Mouse (Mus musculus): ENCODE measurements at regions not wholly inside any gene's neighbourhood (a gene's known extent, or its start where the extent isn't known, plus 50 kb on each side); places are given as distances from the start of the nearest gene placed in this dataset.

- H3K4me3 ChIP-seq (ENCODE audit: low read length), result peak overlapping the region; percentile 64
- ATAC-seq (ENCODE audit: low FRiP score, low TSS enrichment), result peak; percentile 94
- no peaks in the 10 kb centered on the region for H3K27me3 ChIP-seq (ENCODE audit: insufficient read depth, low read length)
- under 1% methylated on average over 73 of the region's 80 CpGs for whole genome bisulfite sequencing
- no peaks in the 10 kb centered on the region for H3K36me3 ChIP-seq (ENCODE audit: insufficient read depth, low read length)
- H3K9me3 ChIP-seq (ENCODE audit: low read length), result no peaks in the 10 kb centered on the region
- H3K9ac ChIP-seq (replicated peaks; ENCODE audit: low read length), result peak overlapping the region; percentile 81
- H3K27ac ChIP-seq (ENCODE audit: low read length), result peak overlapping the region; percentile 76; the same call in 1 of the 2 replicates
- peaks cover 13% of the 10 kb centered on the region for H3K4me1 ChIP-seq (ENCODE audit: insufficient read depth, low read length)
- peak overlapping the region; percentile 95 for H3K4me2 ChIP-seq (replicated peaks; ENCODE audit: low read depth, low read length)
Measured at GRCm38 (mm10) chr6:51270216-51271127, 162.0 kb upstream of the Nfe2l3 start.

GRCm38 (mm10) chr6:51271128-51271480 lies 161.4 kb upstream of the Nfe2l3 start:
- peak overlapping the region; percentile 54; the same call in 1 of the 2 replicates for H3K27ac ChIP-seq (ENCODE audit: low read length)
- ATAC-seq (ENCODE audit: low FRiP score, low TSS enrichment), result peak; percentile 90
- H3K27me3 ChIP-seq (ENCODE audit: insufficient read depth, low read length), result no peaks in the 10 kb centered on the region
- WGBS, result 1% methylated on average over 17 of the region's 17 CpGs
- peak overlapping the region; percentile 64 for H3K4me3 ChIP-seq (ENCODE audit: low read length)
- peaks cover 13% of the 10 kb centered on the region for H3K4me1 ChIP-seq (ENCODE audit: insufficient read depth, low read length)
- peak overlapping the region; percentile 81 for H3K9ac ChIP-seq (replicated peaks; ENCODE audit: low read length)
- no peaks in the 10 kb centered on the region for H3K36me3 ChIP-seq (ENCODE audit: insufficient read depth, low read length)
- H3K9me3 ChIP-seq (ENCODE audit: low read length), result no peaks in the 10 kb centered on the region
- H3K4me2 ChIP-seq (replicated peaks; ENCODE audit: low read depth, low read length), result peak overlapping the region; percentile 95

GRCm38 (mm10) chr6:51272136-51272736 lies 160.2 kb upstream of the Nfe2l3 start:
- no peaks in the 10 kb centered on the region for H3K9me3 ChIP-seq (ENCODE audit: low read length)
- H3K4me3 ChIP-seq (ENCODE audit: low read length), result no peak overlapping the region
- no peak for ATAC-seq (ENCODE audit: low FRiP score, low TSS enrichment)
- no peak overlapping the region for H3K27ac ChIP-seq (ENCODE audit: low read length)
- H3K27me3 ChIP-seq (ENCODE audit: insufficient read depth, low read length), result no peaks in the 10 kb centered on the region
- WGBS, result 84% methylated on average over 19 of the region's 19 CpGs
- H3K36me3 ChIP-seq (ENCODE audit: insufficient read depth, low read length), result no peaks in the 10 kb centered on the region
- peaks cover 13% of the 10 kb centered on the region for H3K4me1 ChIP-seq (ENCODE audit: insufficient read depth, low read length)
- H3K9ac ChIP-seq (replicated peaks; ENCODE audit: low read length), result no peak overlapping the region
- H3K4me2 ChIP-seq (replicated peaks; ENCODE audit: low read depth, low read length), result no peak overlapping the region

GRCm38 (mm10) chr6:51279491-51279890 lies 153.0 kb upstream of the Nfe2l3 start:
- Histone ChIP-seq H3K9me3 (ENCODE audit: low read length) (no peaks in the 10 kb centered on the region), H3K4me2 (replicated peaks; ENCODE audit: low read depth, low read length) (no peak overlapping the region), H3K27me3 (ENCODE audit: insufficient read depth, low read length) (no peaks in the 10 kb centered on the region), H3K4me3 (ENCODE audit: low read length) (no peak overlapping the region), H3K4me1 (ENCODE audit: insufficient read depth, low read length) (no peaks in the 10 kb centered on the region; the same call in 1 of the 2 replicates), H3K36me3 (ENCODE audit: insufficient read depth, low read length) (no peaks in the 10 kb centered on the region), H3K27ac (ENCODE audit: low read length) (no peak overlapping the region), H3K9ac (replicated peaks; ENCODE audit: low read length) (no peak overlapping the region)
- no peak for ATAC-seq (ENCODE audit: low FRiP score, low TSS enrichment)
- WGBS, result 78% methylated on average over 10 of the region's 10 CpGs

GRCm38 (mm10) chr6:51280231-51280630 lies 152.2 kb upstream of the Nfe2l3 start:
- WGBS, result 57% methylated on average over 7 of the region's 7 CpGs
- Histone ChIP-seq H3K4me3 (ENCODE audit: low read length) (no peak overlapping the region), H3K9ac (replicated peaks; ENCODE audit: low read length) (no peak overlapping the region), H3K27ac (ENCODE audit: low read length) (no peak overlapping the region), H3K27me3 (ENCODE audit: insufficient read depth, low read length) (no peaks in the 10 kb centered on the region), H3K4me2 (replicated peaks; ENCODE audit: low read depth, low read length) (no peak overlapping the region), H3K4me1 (ENCODE audit: insufficient read depth, low read length) (no peaks in the 10 kb centered on the region; the same call in 1 of the 2 replicates), H3K9me3 (ENCODE audit: low read length) (no peaks in the 10 kb centered on the region), H3K36me3 (ENCODE audit: insufficient read depth, low read length) (no peaks in the 10 kb centered on the region)
- no peak for ATAC-seq (ENCODE audit: low FRiP score, low TSS enrichment)

- Histone ChIP-seq H3K27ac (ENCODE audit: low read length) (no peak overlapping the region), H3K27me3 (ENCODE audit: insufficient read depth, low read length) (no peaks in the 10 kb centered on the region), H3K4me2 (replicated peaks; ENCODE audit: low read depth, low read length) (no peak overlapping the region), H3K9ac (replicated peaks; ENCODE audit: low read length) (no peak overlapping the region), H3K36me3 (ENCODE audit: insufficient read depth, low read length) (no peaks in the 10 kb centered on the region), H3K4me1 (ENCODE audit: insufficient read depth, low read length) (no peaks in the 10 kb centered on the region; the same call in 1 of the 2 replicates), H3K9me3 (ENCODE audit: low read length) (no peaks in the 10 kb centered on the region), H3K4me3 (ENCODE audit: low read length) (no peak overlapping the region)
- WGBS, result 71% methylated on average over 11 of the region's 11 CpGs
- no peak for ATAC-seq (ENCODE audit: low FRiP score, low TSS enrichment)
Measured at GRCm38 (mm10) chr6:51283916-51284706, 148.4 kb upstream of the Nfe2l3 start.

GRCm38 (mm10) chr6:51284881-51285280 lies 147.6 kb upstream of the Nfe2l3 start:
- Histone ChIP-seq H3K4me2 (replicated peaks; ENCODE audit: low read depth, low read length) (no peak overlapping the region), H3K9me3 (ENCODE audit: low read length) (no peaks in the 10 kb centered on the region), H3K27me3 (ENCODE audit: insufficient read depth, low read length) (no peaks in the 10 kb centered on the region), H3K27ac (ENCODE audit: low read length) (no peak overlapping the region), H3K9ac (replicated peaks; ENCODE audit: low read length) (no peak overlapping the region), H3K4me1 (ENCODE audit: insufficient read depth, low read length) (no peaks in the 10 kb centered on the region; the same call in 1 of the 2 replicates), H3K36me3 (ENCODE audit: insufficient read depth, low read length) (no peaks in the 10 kb centered on the region), H3K4me3 (ENCODE audit: low read length) (no peak overlapping the region)
- 77% methylated on average over 9 of the region's 9 CpGs for WGBS
- no peak for ATAC-seq (ENCODE audit: low FRiP score, low TSS enrichment)

- ATAC-seq (ENCODE audit: low FRiP score, low TSS enrichment), result no peak
- WGBS, result 73% methylated on average over 2 of the region's 2 CpGs
- H3K4me2 ChIP-seq (replicated peaks; ENCODE audit: low read depth, low read length), result no peak overlapping the region
Measured at GRCm38 (mm10) chr6:51286836-51287235, 145.6 kb upstream of the Nfe2l3 start.

GRCm38 (mm10) chr6:51287383-51287782 lies 145.1 kb upstream of the Nfe2l3 start:
- Histone ChIP-seq H3K9ac (replicated peaks; ENCODE audit: low read length) (no peak overlapping the region), H3K9me3 (ENCODE audit: low read length) (no peaks in the 10 kb centered on the region), H3K27me3 (ENCODE audit: insufficient read depth, low read length) (no peaks in the 10 kb centered on the region), H3K4me1 (ENCODE audit: insufficient read depth, low read length) (no peaks in the 10 kb centered on the region; the same call in 1 of the 2 replicates), H3K4me2 (replicated peaks; ENCODE audit: low read depth, low read length) (no peak overlapping the region), H3K4me3 (ENCODE audit: low read length) (no peak overlapping the region), H3K36me3 (ENCODE audit: insufficient read depth, low read length) (no peaks in the 10 kb centered on the region), H3K27ac (ENCODE audit: low read length) (no peak overlapping the region)
- WGBS, result 63% methylated on average over 2 of the region's 2 CpGs
- ATAC-seq (ENCODE audit: low FRiP score, low TSS enrichment), result no peak

More at GRCm38 (mm10) chr6:51286836-51287235, 145.6 kb upstream of the Nfe2l3 start:
- Histone ChIP-seq H3K9me3 (ENCODE audit: low read length) (no peaks in the 10 kb centered on the region), H3K4me3 (ENCODE audit: low read length) (no peak overlapping the region), H3K27ac (ENCODE audit: low read length) (no peak overlapping the region), H3K4me1 (ENCODE audit: insufficient read depth, low read length) (no peaks in the 10 kb centered on the region; the same call in 1 of the 2 replicates), H3K36me3 (ENCODE audit: insufficient read depth, low read length) (no peaks in the 10 kb centered on the region), H3K27me3 (ENCODE audit: insufficient read depth, low read length) (no peaks in the 10 kb centered on the region), H3K9ac (replicated peaks; ENCODE audit: low read length) (no peak overlapping the region)
